Mouse (Mus musculus) olfactory bulb, adult 2 months (tissue): ENCODE results near the gene Hacd3.

Experiments used
- CTCF ChIP-seq: fragments of 200-500 bp; IDR thresholded peaks from 2 replicates; pipeline ENCODE4 v1.5.1; 2012; ENCODE audit warnings: low read depth, mild to moderate bottlenecking, low read length, moderate library complexity; ENCODE audit not compliant: insufficient read depth
- POLR2A ChIP-seq: fragments of 200-500 bp; IDR thresholded peaks from 2 replicates; pipeline ENCODE4 v1.6.1; 2012; ENCODE audit warnings: mild to moderate bottlenecking, low read depth, low read length, moderate library complexity; ENCODE audit not compliant: insufficient read depth

DNA sequence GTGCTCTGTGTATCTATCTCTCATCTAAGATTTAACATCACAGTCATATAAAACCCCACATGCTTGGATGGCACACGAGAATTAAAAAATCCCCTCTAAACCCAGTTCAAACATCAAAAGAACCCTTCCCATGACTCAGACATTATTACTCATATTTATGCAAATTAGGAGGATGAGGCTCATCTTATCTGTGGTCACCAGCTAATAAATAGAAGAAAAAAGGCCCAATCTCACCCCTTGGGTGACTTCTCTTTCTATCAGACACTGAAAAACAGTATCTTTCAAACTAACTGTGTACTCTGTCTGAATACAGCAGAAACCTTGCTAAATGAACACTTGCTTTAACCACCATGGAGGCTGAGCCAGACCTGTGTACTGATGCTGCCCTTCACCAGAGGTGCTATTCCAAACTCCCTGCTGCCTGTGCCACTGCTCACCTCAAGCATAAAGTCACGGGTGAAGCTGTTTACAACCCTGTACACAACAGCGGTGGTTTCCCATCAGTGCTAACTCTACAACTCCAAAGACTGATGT, 2.8 kb downstream of the Hacd3 start:
- no peak for TF ChIP-seq POLR2A
- no peak for TF ChIP-seq CTCF
